In the genomic region with DNA sequence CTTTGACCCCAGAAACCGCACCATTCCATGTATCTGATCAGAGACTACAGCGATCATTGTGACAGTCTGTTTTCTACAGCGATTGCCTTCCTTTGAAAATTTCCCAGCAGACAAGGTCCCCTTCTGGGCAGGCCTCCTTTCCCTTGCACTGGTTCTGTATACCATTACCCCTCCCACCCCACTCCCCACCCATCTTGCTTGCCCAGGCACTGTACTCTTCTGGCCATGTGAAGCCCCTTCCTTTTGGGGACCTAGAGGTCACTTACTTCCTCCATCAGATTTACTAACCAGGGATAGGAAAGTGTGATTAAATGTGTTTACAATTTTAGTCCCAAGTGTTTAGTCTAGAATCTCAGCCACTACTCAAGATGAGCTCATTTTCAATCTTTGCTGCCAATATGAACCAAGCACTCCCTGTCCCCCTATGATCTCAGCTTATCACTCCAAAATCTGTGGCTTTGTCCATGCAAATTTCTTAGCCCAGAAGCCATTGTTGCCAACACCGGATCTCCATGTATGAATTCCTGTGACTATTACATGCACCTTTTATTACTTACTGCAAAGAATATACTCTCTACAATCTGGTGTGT, we compare ENCODE assay signal across 26 mouse cellular contexts.
DNase-seq lines count a peak whose midpoint lies in the region; ATAC-seq and TF ChIP-seq lines count a peak whose summit lies in the region.
"Had no signal": no experiment of that assay in that cellular context is flagged by ENCODE, and none has a peak within 500 bp of the region (broad histone marks: within the 10 kb centered on the region; RNA-seq: fewer than 3 reads in every experiment).

No protein-coding gene starts in this region.

- no peak for TF ChIP-seq EP300 in stomach, postnatal 0 days (optimal IDR thresholded peaks at IDR 0.05)

- no peak overlapping the region for H3K4me3 ChIP-seq in stomach, embryonic 16.5 days (replicated peaks; ENCODE audit: low read length)
- H3K4me3 ChIP-seq in stomach, postnatal 0 days (ENCODE audit: low read depth, low read length), result no peak overlapping the region
- H3K4me3 ChIP-seq: embryonic facial prominence, embryonic 10.5 days; embryonic facial prominence, embryonic 13.5 days; erythroblast, embryonic 14.5 days; forebrain, embryonic 12.5 days; forebrain, embryonic 15.5 days; heart, adult 2 months; heart, embryonic 10.5 days; heart, embryonic 13.5 days had no signal

- H3K4me1 ChIP-seq in stomach, embryonic 16.5 days (ENCODE audit: control insufficient read depth, insufficient read depth, low read length), result no peaks in the 10 kb centered on the region
- no peaks in the 10 kb centered on the region for H3K4me1 ChIP-seq in stomach, postnatal 0 days (replicated peaks; ENCODE audit: control insufficient read depth, insufficient read depth)
- H3K4me1 ChIP-seq: embryonic facial prominence, embryonic 13.5 days; forebrain, embryonic 12.5 days; forebrain, embryonic 15.5 days; heart, embryonic 10.5 days; heart, embryonic 13.5 days had no signal

- no peaks in the 10 kb centered on the region for H3K9me3 ChIP-seq in stomach, embryonic 16.5 days (replicated peaks; ENCODE audit: control insufficient read depth, low read length)
- H3K9me3 ChIP-seq in stomach, postnatal 0 days (ENCODE audit: control insufficient read depth, low read length), result no peaks in the 10 kb centered on the region
- H3K9me3 ChIP-seq: embryonic facial prominence, embryonic 10.5 days; embryonic facial prominence, embryonic 13.5 days; forebrain, embryonic 12.5 days; forebrain, embryonic 15.5 days; heart, embryonic 10.5 days; heart, embryonic 13.5 days had no signal

- no peak for DNase-seq in stomach, postnatal 0 days (ENCODE audit: low spot score)
- peak; percentile 58 for DNase-seq in lung, postnatal 10 days
- DNase-seq in skeletal muscle tissue, adult 2 months (ENCODE audit: low read depth, low spot score), result peak; percentile 21
- no peak for DNase-seq in thymus, postnatal 36 days
- DNase-seq: adrenal gland, adult 2 months; adrenal gland, postnatal 14 days; cerebellum, adult 11 months; cerebellum, adult 2 months; cerebellum, adult 9-11 months; cerebellum, postnatal 36 days; embryo, embryonic 11 days; gastrocnemius, postnatal 25 days; heart, adult 2 months; heart, postnatal 14 days; heart, postnatal 4 days had no signal

- H3K9ac ChIP-seq in stomach, embryonic 16.5 days (ENCODE audit: low read length), result no peak overlapping the region
- no peak overlapping the region for H3K9ac ChIP-seq in stomach, postnatal 0 days (ENCODE audit: low read length)
- H3K9ac ChIP-seq: embryonic facial prominence, embryonic 13.5 days; forebrain, embryonic 12.5 days; forebrain, embryonic 15.5 days; heart, embryonic 13.5 days; hindbrain, embryonic 14.5 days had no signal

- 58% methylated on average over 4 of the region's 4 CpGs for WGBS in stomach, embryonic 16.5 days
- WGBS in stomach, postnatal 0 days, result 56% methylated on average over 4 of the region's 4 CpGs

- no peaks in the 10 kb centered on the region for H3K36me3 ChIP-seq in stomach, embryonic 16.5 days (ENCODE audit: control insufficient read depth, insufficient read depth, low read length)
- no peaks in the 10 kb centered on the region for H3K36me3 ChIP-seq in stomach, postnatal 0 days (ENCODE audit: control insufficient read depth, insufficient read depth, low read length)
- H3K36me3 ChIP-seq: embryonic facial prominence, embryonic 10.5 days; embryonic facial prominence, embryonic 13.5 days; forebrain, embryonic 12.5 days; forebrain, embryonic 15.5 days; heart, embryonic 10.5 days; heart, embryonic 13.5 days had no signal

- no peak overlapping the region for H3K4me2 ChIP-seq in stomach, embryonic 16.5 days (ENCODE audit: low read depth, low read length)
- no peak overlapping the region for H3K4me2 ChIP-seq in stomach, postnatal 0 days (replicated peaks; ENCODE audit: low read depth)
- H3K4me2 ChIP-seq: embryonic facial prominence, embryonic 13.5 days; forebrain, embryonic 12.5 days; forebrain, embryonic 15.5 days; heart, embryonic 13.5 days; hindbrain, embryonic 14.5 days had no signal

- no peaks in the 10 kb centered on the region for H3K27me3 ChIP-seq in stomach, embryonic 16.5 days (ENCODE audit: control insufficient read depth, insufficient read depth, low read length)
- no peaks in the 10 kb centered on the region for H3K27me3 ChIP-seq in stomach, postnatal 0 days (ENCODE audit: control insufficient read depth, insufficient read depth, low read length)
- H3K27me3 ChIP-seq: embryonic facial prominence, embryonic 13.5 days; forebrain, embryonic 15.5 days; heart, embryonic 13.5 days had no signal

- no peak for TF ChIP-seq CTCF in stomach, postnatal 0 days (IDR thresholded peaks at IDR 0.05; ENCODE audit: low read depth)

- 0 out of 2 replicates have a peak, but pooled peaks have one; percentile 50 for ATAC-seq in stomach, embryonic 16.5 days (ENCODE audit: insufficient read depth, low FRiP score)
- no peak for ATAC-seq in stomach, postnatal 0 days (ENCODE audit: low FRiP score, low TSS enrichment)
- ATAC-seq in monocyte, adult 5-6 weeks (replicated peaks; ENCODE audit: insufficient number of reproducible peaks, low FRiP score, low TSS enrichment, poor library complexity, severe bottlenecking), result no peak
- ATAC-seq: CD4-positive, CD25-positive, alpha-beta regulatory T cell, adult 4 months; forebrain, embryonic 15.5 days had no signal

- no peak overlapping the region for H3K27ac ChIP-seq in stomach, embryonic 16.5 days (ENCODE audit: low read length)
- H3K27ac ChIP-seq in stomach, postnatal 0 days (replicated peaks), result no peak overlapping the region
- H3K27ac ChIP-seq: embryonic facial prominence, embryonic 10.5 days; embryonic facial prominence, embryonic 13.5 days; forebrain, embryonic 12.5 days; forebrain, embryonic 15.5 days; heart, adult 2 months; heart, embryonic 10.5 days; heart, embryonic 13.5 days; hindbrain, embryonic 14.5 days had no signal

Comparison
In these comparisons a context has a peak if more than half of its experiments do, and no peak if none do; other contexts are left out.
1. DNase-seq: peak in lung, postnatal 10 days (single experiment) and skeletal muscle tissue, adult 2 months (single experiment); none in stomach, postnatal 0 days (single experiment) and thymus, postnatal 36 days (0 of 2).